Mouse (Mus musculus) ES-E14 (cell line): ENCODE measurements at regions not wholly inside any gene's neighbourhood (a gene's known extent, or its start where the extent isn't known, plus 50 kb on each side); places are given as distances from the start of the nearest gene placed in this dataset.

Experiments
- HCFC1 ChIP-seq: IDR thresholded peaks from 2 replicates; pipeline ENCODE4 v1.6.1; 2012; ENCODE audit warnings: low read length, inconsistent platforms, borderline replicate concordance; ENCODE audit not compliant: insufficient read depth
- MAFK ChIP-seq: IDR thresholded peaks from 2 replicates; pipeline ENCODE4 v1.6.1; 2014; ENCODE audit warnings: mild to moderate bottlenecking, low read depth, low read length, inconsistent platforms; ENCODE audit not compliant: insufficient read depth
- ZC3H11A ChIP-seq: IDR thresholded peaks from 2 replicates; pipeline ENCODE4 v1.6.1; 2012; ENCODE audit warnings: low read depth, mild to moderate bottlenecking, inconsistent platforms, low read length, borderline replicate concordance

GRCm38 (mm10) chr14:105562843-105563242 is 304.5 kb downstream of the Ndfip2 start:
- no peak for TF ChIP-seq ZC3H11A
- no peak for TF ChIP-seq HCFC1
- TF ChIP-seq MAFK: no peak
